Mouse (Mus musculus) midbrain, embryonic 13.5 days (tissue): ENCODE measurements around the gene Mrgpra1. TPM values are rescaled to one million over a fixed set of nuclear protein-coding genes. Genes with fewer than 3 reads are reported as not detected.
"Not testable (repeated sequence)": the region's sequence is repeated elsewhere in the genome, so short reads cannot be mapped to it uniquely, and the experiment has no call there.

Experiments
- ATAC-seq: fragments of 200-750 bp; cut with Nextera tagmentation; 2 replicates; pipeline ENCODE4 v1.8.0; 2017; ENCODE audit warnings: mild to moderate bottlenecking, moderate TSS enrichment, moderate library complexity
- H3K27ac ChIP-seq: fragments of 300-500 bp; sonication (generic); 2 replicates; pipeline ENCODE4 v1.5.1; 2015; ENCODE audit warnings: inconsistent platforms, mild to moderate bottlenecking, moderate library complexity
- H3K27me3 ChIP-seq: fragments of 300-500 bp; sonication (generic); 2 replicates; pipeline ENCODE4 v1.6.1; 2015; ENCODE audit warnings: mild to moderate bottlenecking, inconsistent platforms
- H3K36me3 ChIP-seq: fragments of 300-500 bp; sonication (generic); 2 replicates; pipeline ENCODE4 v1.6.1; 2015; ENCODE audit warnings: mild to moderate bottlenecking, inconsistent platforms
- H3K4me1 ChIP-seq: fragments of 300-500 bp; sonication (generic); replicated peaks from 2 replicates; pipeline ENCODE4 v1.6.1; 2015; ENCODE audit warnings: inconsistent platforms
- H3K4me2 ChIP-seq: fragments of 300-500 bp; sonication (generic); replicated peaks from 2 replicates; pipeline ENCODE4 v1.6.1; 2015; ENCODE audit warnings: moderate library complexity, mild to moderate bottlenecking, inconsistent platforms
- H3K4me3 ChIP-seq: fragments of 300-500 bp; sonication (generic); replicated peaks from 2 replicates; pipeline ENCODE4 v1.5.1; 2015; ENCODE audit warnings: mild to moderate bottlenecking, inconsistent platforms
- H3K9ac ChIP-seq: fragments of 300-500 bp; sonication (generic); replicated peaks from 2 replicates; pipeline ENCODE4 v1.6.1; 2015; ENCODE audit warnings: mild to moderate bottlenecking, inconsistent platforms
- H3K9me3 ChIP-seq: fragments of 300-500 bp; sonication (generic); 2 replicates; pipeline ENCODE4 v1.6.1; 2016; ENCODE audit warnings: mild to moderate bottlenecking, inconsistent platforms
- WGBS: fragments of 180-500 bp; shearing (Covaris S2); methylation state at CpG from one replicate; pipeline ENCODE4 v1.1.7; 2015; 5-methylcytosine and 5-hydroxymethylcytosine counted together
- polyA plus RNA-seq: library from polyadenylated mRNA; unstranded; fragments of >200 nt; fragmentation: Nextera tagmentation; extraction: Ambion mirVana; gene quantifications from 2 replicates; pipeline ENCODE4 v1.2.1, GENCODE M21; 2015

Mrgpra1 gene
- polyA plus RNA-seq, result not detected in 2 replicates

GRCm38 (mm10) chr7:47354140-47354539 lies at the start of gene Mrgpra1:
Gene Mrgpra1, minus strand, starts transcription at chr7:47354240.
- no peak within 1 kb of the TSS for H3K4me2 ChIP-seq
- no peaks in the 10 kb centered on the region for H3K27me3 ChIP-seq
- peaks cover 30% of the 10 kb centered on the region for H3K9me3 ChIP-seq
- H3K4me3 ChIP-seq, result no peak within 1 kb of the TSS
- H3K9ac ChIP-seq, result no peak within 1 kb of the TSS
- H3K27ac ChIP-seq, result no peak within 1 kb of the TSS
- 86% methylated on average over 1 of the region's 1 CpGs for WGBS
- no peaks in the 10 kb centered on the region for H3K4me1 ChIP-seq
- no peak for ATAC-seq
- H3K36me3 ChIP-seq, result no peaks in the 10 kb centered on the region

DNA sequence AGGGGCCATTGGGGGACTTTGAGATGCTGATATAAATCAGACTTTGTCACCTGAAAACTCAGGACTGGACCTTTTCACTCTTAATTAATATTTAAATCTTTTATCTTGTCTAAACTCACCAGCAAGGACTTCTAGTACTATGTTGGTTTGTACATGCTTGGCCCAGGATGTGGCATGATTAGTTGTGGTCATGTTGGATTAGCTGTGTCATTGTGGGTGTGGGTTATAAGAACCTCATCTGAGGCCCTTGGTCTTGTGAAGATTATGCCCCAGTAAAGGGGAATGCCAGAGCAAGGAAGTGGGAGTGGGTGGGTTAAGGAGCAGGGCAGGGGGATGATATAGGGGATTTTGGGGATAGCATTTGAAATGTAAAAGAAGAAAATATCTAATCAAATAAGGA lies 47.1 kb upstream of the Mrgpra1 start:
- Histone ChIP-seq H3K27ac (no peak overlapping the region), H3K9me3 (peaks cover 8% of the 10 kb centered on the region; the same call in 1 of the 2 replicates), H3K27me3 (no peaks in the 10 kb centered on the region), H3K4me2 (no peak overlapping the region), H3K4me3 (no peak overlapping the region), H3K4me1 (no peaks in the 10 kb centered on the region), H3K9ac (no peak overlapping the region), H3K36me3 (no peaks in the 10 kb centered on the region)
- ATAC-seq, result no peak

GRCm38 (mm10) chr7:47348421-47348820 lies 5.6 kb downstream of the Mrgpra1 start:
- H3K4me2 ChIP-seq, result no peak overlapping the region
- 77% methylated on average over 3 of the region's 3 CpGs for WGBS
- H3K9ac ChIP-seq, result no peak overlapping the region
- ATAC-seq, result no peak
- no peak overlapping the region for H3K27ac ChIP-seq
- no peaks in the 10 kb centered on the region for H3K36me3 ChIP-seq
- H3K4me3 ChIP-seq, result no peak overlapping the region
- H3K27me3 ChIP-seq, result no peaks in the 10 kb centered on the region
- H3K9me3 ChIP-seq, result peaks cover 31% of the 10 kb centered on the region
- no peaks in the 10 kb centered on the region for H3K4me1 ChIP-seq

DNA sequence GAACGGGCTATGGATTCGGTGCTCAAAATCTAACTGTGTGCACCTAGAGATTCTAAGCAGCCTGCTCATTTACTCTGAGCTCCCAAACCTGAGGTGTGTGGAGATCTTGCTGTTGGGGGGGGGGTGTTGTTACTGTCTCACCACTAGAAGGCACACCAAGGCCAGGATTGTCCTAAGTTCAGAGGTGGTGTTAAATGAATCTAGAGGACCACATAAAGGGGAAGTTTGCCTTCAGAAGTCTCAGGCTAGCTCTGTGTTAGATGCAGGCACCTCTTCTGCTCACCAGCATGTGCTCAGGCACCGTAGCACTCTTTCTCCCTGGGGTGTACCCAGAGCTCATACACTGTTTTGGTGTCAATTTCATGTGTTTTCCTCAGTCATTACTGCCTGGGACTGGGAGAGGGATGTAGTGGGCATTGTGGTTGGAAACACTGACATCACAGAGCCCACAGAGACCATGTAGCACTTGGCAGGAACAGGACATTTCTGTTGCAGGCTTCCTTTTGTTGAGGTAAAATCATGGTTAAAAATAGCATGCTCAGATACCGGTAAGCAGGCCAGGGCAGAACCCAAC lies 8.0 kb downstream of the Mrgpra1 start:
- no peaks in the 10 kb centered on the region for H3K36me3 ChIP-seq
- peaks cover 31% of the 10 kb centered on the region for H3K9me3 ChIP-seq
- no peak overlapping the region for H3K27ac ChIP-seq
- ATAC-seq, result no peak
- WGBS, result 90% methylated on average over 4 of the region's 4 CpGs
- H3K4me2 ChIP-seq, result no peak overlapping the region
- H3K27me3 ChIP-seq, result no peaks in the 10 kb centered on the region
- H3K4me1 ChIP-seq, result no peaks in the 10 kb centered on the region
- H3K9ac ChIP-seq, result no peak overlapping the region
- H3K4me3 ChIP-seq, result no peak overlapping the region

- not testable (repeated sequence) for H3K4me2 ChIP-seq, ATAC-seq, H3K4me1 ChIP-seq, H3K36me3 ChIP-seq, H3K27me3 ChIP-seq, H3K27ac ChIP-seq, H3K4me3 ChIP-seq, H3K9ac ChIP-seq
- peaks cover 29% of the 10 kb centered on the region for H3K9me3 ChIP-seq
- WGBS, result 82% methylated on average over 3 of the region's 3 CpGs
These were observed 12.2 kb downstream of the Mrgpra1 start for GRCm38 (mm10) chr7:47341887-47342286.

DNA sequence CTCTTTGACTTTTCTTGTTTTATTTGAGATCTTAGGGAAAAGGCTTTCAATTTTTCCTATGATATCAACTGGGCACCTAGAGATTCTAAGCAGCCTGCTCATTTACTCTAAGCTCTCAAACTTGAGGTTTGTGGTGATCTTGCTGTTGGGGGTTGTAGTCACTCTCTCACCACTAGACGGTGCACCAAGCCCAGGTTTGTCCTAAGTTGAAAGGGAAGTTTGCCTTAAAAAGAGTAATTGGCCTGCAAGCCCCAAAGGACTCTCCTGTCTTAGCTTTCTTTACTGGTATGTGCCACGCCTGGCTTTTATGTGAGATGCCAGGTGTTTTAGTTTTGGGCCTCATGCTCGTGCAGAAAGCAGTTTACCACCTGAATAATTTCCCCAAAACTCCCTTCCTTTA lies 12.7 kb downstream of the Mrgpra1 start:
- H3K4me2 ChIP-seq, H3K36me3 ChIP-seq, H3K27me3 ChIP-seq, H3K4me3 ChIP-seq, H3K27ac ChIP-seq, H3K4me1 ChIP-seq, H3K9ac ChIP-seq, ATAC-seq: not testable (repeated sequence)
- WGBS, result 72% methylated on average over 3 of the region's 3 CpGs
- peaks cover 25% of the 10 kb centered on the region for H3K9me3 ChIP-seq

DNA sequence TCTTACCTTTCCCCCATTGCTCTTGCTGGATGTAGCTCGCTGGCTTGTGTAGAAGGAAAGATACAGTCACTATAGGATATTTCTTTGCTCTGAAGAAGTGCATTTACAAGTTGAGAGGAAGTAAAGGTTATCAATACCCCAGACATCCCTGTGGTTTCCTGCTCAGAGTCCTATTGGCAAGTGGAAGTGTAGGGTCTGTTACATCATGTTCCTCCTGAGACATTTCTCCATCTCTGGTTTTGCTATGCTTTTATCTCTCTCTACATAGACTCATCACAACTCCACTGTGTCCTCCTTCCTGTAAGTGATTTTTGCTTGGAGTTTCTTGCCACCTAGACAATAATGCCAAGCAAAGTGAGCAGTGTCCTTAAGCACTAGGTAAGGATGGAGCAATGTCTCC lies 35.7 kb downstream of the Mrgpra1 start:
- WGBS, result 53% methylated on average over 1 of the region's 1 CpGs
- Histone ChIP-seq H3K4me1 (no peaks in the 10 kb centered on the region), H3K9ac (no peak overlapping the region), H3K4me2 (no peak overlapping the region), H3K36me3 (no peaks in the 10 kb centered on the region), H3K27ac (no peak overlapping the region), H3K9me3 (peaks cover 25% of the 10 kb centered on the region), H3K4me3 (no peak overlapping the region), H3K27me3 (no peaks in the 10 kb centered on the region)
- no peak for ATAC-seq

DNA sequence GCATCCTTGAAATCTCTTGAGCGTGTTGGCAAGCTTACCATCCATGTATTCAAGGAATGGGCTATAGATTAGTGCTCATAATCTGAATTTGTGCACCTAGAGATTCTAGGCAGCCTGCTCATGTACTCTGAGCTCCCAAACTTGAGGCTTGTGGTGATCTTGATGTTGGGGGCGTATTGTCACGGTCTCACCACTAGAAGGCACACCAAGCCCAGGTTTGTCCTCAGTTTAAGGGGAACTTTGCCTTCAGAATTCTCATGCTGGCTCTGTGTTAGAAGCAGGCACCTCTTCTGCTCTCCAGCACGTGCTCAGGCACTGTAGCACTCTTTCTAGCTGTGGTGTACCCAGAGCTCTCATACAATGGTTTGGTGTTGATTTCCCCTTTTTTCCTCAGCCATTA lies 41.8 kb downstream of the Mrgpra1 start:
- H3K4me2 ChIP-seq, result no peak overlapping the region
- WGBS, result 35% methylated on average over 4 of the region's 4 CpGs
- H3K9me3 ChIP-seq, result peaks cover 31% of the 10 kb centered on the region
- H3K4me1 ChIP-seq, result no peaks in the 10 kb centered on the region
- H3K4me3 ChIP-seq, result no peak overlapping the region
- ATAC-seq, result no peak
- no peak overlapping the region for H3K27ac ChIP-seq
- H3K27me3 ChIP-seq, result no peaks in the 10 kb centered on the region
- H3K9ac ChIP-seq, result no peak overlapping the region
- no peaks in the 10 kb centered on the region for H3K36me3 ChIP-seq

DNA sequence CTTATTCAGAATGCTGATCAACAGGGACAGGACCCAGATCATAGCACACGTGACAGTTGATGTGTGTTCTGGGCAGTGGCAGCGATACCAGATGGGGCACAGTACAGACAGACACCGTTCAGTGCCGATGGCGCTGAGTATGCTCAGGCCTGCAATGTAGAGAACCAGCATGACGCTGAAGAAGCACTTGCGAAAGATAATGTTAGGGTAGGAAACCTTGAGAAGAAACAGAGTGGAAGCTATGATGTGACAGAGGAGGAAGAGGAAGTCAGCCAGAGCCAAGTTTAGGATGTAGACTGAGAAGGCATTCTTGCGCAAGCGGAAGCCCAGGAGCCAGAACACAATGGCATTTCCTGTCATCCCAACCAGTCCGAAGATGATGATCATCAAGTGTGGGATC lies 44.2 kb downstream of the Mrgpra1 start:
- peaks cover 36% of the 10 kb centered on the region for H3K9me3 ChIP-seq
- no peak for ATAC-seq
- no peak overlapping the region for H3K9ac ChIP-seq
- no peaks in the 10 kb centered on the region for H3K27me3 ChIP-seq
- no peaks in the 10 kb centered on the region for H3K36me3 ChIP-seq
- H3K4me1 ChIP-seq, result no peaks in the 10 kb centered on the region
- 91% methylated on average over 10 of the region's 10 CpGs for WGBS
- no peak overlapping the region for H3K4me3 ChIP-seq
- no peak overlapping the region for H3K27ac ChIP-seq
- no peak overlapping the region for H3K4me2 ChIP-seq

DNA sequence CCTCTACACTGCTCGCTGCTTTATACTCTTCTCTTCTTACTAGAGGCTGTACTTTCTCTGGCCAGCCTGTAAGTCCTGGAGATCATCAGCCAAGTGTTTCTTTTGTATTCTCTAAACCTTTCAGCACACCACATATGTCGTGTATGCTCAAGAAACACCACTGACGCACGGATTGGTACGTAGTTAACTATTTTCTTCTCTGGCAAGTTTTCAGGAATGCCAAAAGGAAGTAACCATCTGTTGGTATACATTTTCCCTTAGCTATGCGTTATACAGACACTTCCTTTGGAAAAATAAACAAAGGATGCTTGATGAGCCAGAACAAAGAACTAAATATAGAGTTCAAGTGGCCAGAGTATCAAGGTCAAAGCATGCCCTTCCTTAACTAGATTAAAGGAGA lies 49.4 kb downstream of the Mrgpra1 start:
- H3K9me3 ChIP-seq, result peaks cover 15% of the 10 kb centered on the region
- H3K4me1 ChIP-seq, H3K4me2 ChIP-seq, H3K9ac ChIP-seq, H3K4me3 ChIP-seq, H3K27ac ChIP-seq, ATAC-seq, H3K27me3 ChIP-seq, H3K36me3 ChIP-seq: not testable (repeated sequence)
- 81% methylated on average over 5 of the region's 6 CpGs for WGBS

- not testable (repeated sequence) for H3K9ac ChIP-seq, H3K4me1 ChIP-seq, H3K4me2 ChIP-seq, H3K36me3 ChIP-seq, H3K4me3 ChIP-seq, H3K27ac ChIP-seq, H3K27me3 ChIP-seq, ATAC-seq
- H3K9me3 ChIP-seq, result peaks cover 13% of the 10 kb centered on the region; the same call in 1 of the 2 replicates
These were observed 54.4 kb downstream of the Mrgpra1 start for GRCm38 (mm10) chr7:47299612-47300011.
